Mouse (Mus musculus): ENCODE measurements around the gene Htra1.
A peak's percentile ranks its signal among the peaks of the same experiment; 100 is the strongest.

Gene Htra1

GRCm38 (mm10) chr7:130966451-130966850 lies 30.5 kb downstream of the Htra1 start:
- no peak for DNase-seq (ENCODE audit: low read depth, low spot score)

GRCm38 (mm10) chr7:130966876-130967275 lies 31.0 kb downstream of the Htra1 start:
- no peak for DNase-seq (ENCODE audit: low read depth, low spot score)

- no peak for DNase-seq (ENCODE audit: low read depth, low spot score)
These were observed 32.0 kb downstream of the Htra1 start for GRCm38 (mm10) chr7:130967901-130968300.

- DNase-seq (ENCODE audit: low read depth, low spot score) = no peak
These were observed 32.6 kb downstream of the Htra1 start for GRCm38 (mm10) chr7:130968537-130968936.

- no peak for DNase-seq (ENCODE audit: low read depth, low spot score)
These were observed 33.2 kb downstream of the Htra1 start for GRCm38 (mm10) chr7:130969076-130969475.

GRCm38 (mm10) chr7:130969507-130969906 lies 33.6 kb downstream of the Htra1 start:
- no peak for DNase-seq (ENCODE audit: low read depth, low spot score)

GRCm38 (mm10) chr7:130972767-130973166 lies 36.9 kb downstream of the Htra1 start:
- no peak for DNase-seq (ENCODE audit: low read depth, low spot score)

- DNase-seq (ENCODE audit: low read depth, low spot score) = no peak
These were observed 40.5 kb downstream of the Htra1 start for GRCm38 (mm10) chr7:130976305-130976935.

GRCm38 (mm10) chr7:130977794-130978521 lies 42.0 kb downstream of the Htra1 start:
- no peak for DNase-seq (ENCODE audit: low read depth, low spot score)

GRCm38 (mm10) chr7:130978545-130978944 lies 42.6 kb downstream of the Htra1 start:
- no peak for DNase-seq (ENCODE audit: low read depth, low spot score)

- no peak for DNase-seq (ENCODE audit: low read depth, low spot score)
These were observed 44.2 kb downstream of the Htra1 start for GRCm38 (mm10) chr7:130980130-130980529.

- peak; percentile 14 for DNase-seq (ENCODE audit: low read depth, low spot score)
These were observed 46.5 kb downstream of the Htra1 start for GRCm38 (mm10) chr7:130982371-130982770.

GRCm38 (mm10) chr7:130982881-130983280 lies 47.0 kb downstream of the Htra1 start:
- no peak for DNase-seq (ENCODE audit: low read depth, low spot score)

- DNase-seq (ENCODE audit: low read depth, low spot score) = no peak
These were observed 48.4 kb downstream of the Htra1 start for GRCm38 (mm10) chr7:130984294-130984693.

GRCm38 (mm10) chr7:130985193-130985592 lies 49.3 kb downstream of the Htra1 start:
- no peak for DNase-seq (ENCODE audit: low read depth, low spot score)

- DNase-seq (ENCODE audit: low read depth, low spot score) = no peak
These were observed 49.8 kb downstream of the Htra1 start for GRCm38 (mm10) chr7:130985716-130986115.

GRCm38 (mm10) chr7:130988146-130988545 lies 52.2 kb downstream of the Htra1 start:
- no peak for DNase-seq (ENCODE audit: low read depth, low spot score)

GRCm38 (mm10) chr7:130989371-130989770 lies 53.5 kb downstream of the Htra1 start:
- no peak for DNase-seq (ENCODE audit: low read depth, low spot score)

GRCm38 (mm10) chr7:130991174-130991789 lies 55.4 kb downstream of the Htra1 start:
- no peak for DNase-seq (ENCODE audit: low read depth, low spot score)

GRCm38 (mm10) chr7:130993907-130994306 lies 58.0 kb downstream of the Htra1 start:
- peak; percentile 16 for DNase-seq (ENCODE audit: low read depth, low spot score)

GRCm38 (mm10) chr7:131001976-131002726 lies 66.2 kb downstream of the Htra1 start:
- DNase-seq (ENCODE audit: low read depth, low spot score) = no peak

GRCm38 (mm10) chr7:131004071-131004470 lies 68.2 kb downstream of the Htra1 start:
- DNase-seq (ENCODE audit: low read depth, low spot score) = no peak

All from WW6 (cell line).